Mouse (Mus musculus) right cerebral cortex, postnatal 36 days (tissue): ENCODE results near the gene Mei1.

ENCODE experiments used
- DNase-seq, 2 experiments: peaks; one replicate each; pipeline ENCODE4 v3.0.0; 2022; ENCODE audit warnings: low spot score in 2 of 2, mixed read lengths in 1 of 2

Mei1 gene

GRCm38 (mm10) chr15:82170437-82171377, 100.9 kb downstream of the Mei1 start:
- DNase-seq: no peak

- no peak for DNase-seq
Measured at GRCm38 (mm10) chr15:82172648-82173047, 102.9 kb downstream of the Mei1 start.

- no peak for DNase-seq
Measured at GRCm38 (mm10) chr15:82175091-82175490, 105.3 kb downstream of the Mei1 start.
